Mouse (Mus musculus): ENCODE measurements around the gene Soga3.

The Soga3 gene

DNA sequence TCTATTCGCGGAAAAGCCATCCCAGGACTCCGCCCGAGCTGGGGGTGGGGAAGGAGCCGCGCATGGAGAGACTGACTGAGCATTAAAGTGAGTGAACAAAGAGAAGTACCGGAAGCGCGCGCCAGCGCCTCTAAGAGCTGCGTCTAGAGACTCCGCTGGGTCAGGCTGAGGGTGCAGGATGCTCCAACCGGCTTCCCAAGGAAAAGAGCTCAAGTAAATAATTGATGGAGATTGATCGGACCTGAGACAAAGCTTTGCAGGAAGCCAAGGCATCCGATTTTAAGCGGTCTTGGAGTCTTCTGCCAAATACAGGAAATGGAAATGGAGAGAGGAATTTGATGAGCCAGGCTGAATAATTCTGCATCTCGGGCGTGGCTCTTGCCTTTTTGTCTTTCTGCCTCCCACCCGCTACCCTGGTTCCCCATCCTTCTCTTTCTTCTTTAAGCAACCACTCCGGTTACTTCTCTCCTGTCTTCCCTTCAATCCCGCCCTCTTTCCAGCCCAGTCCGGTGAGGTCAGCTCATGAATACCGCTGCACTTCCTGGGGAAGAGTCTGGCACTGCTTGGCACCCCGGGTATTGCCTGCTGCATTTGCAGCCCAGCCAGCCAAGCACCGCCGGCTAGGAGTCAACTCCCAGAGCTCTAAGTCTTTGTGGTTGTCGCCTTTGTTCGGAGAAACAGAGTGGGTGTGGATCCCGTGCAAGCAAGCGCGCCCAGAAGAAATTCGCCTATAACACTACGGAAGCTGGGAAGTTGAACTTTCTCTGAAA is at the start of gene Soga3:
Soga3 (plus strand) TSS at position 274 of the 770 bp plus-strand sequence.
- DNase-seq = no peak

DNA sequence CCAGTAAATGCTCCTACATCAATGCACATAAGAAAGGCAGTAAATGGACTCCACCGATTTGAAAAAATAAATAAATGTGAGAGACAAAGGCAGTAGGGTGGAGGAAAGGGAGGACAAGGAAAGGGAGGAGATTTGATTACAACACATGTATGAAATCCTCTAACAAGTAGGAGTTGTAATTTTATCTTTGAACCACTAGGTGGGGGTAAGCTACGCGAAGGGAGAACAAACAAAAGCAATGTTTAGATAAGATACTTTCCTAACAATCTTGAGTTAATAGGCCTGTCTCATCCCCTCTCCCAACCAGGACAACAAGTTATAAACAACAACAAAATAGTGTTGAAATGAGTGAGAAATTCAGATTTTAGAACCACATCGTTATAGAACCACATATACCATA is 36.7 kb upstream of the Soga3 start:
- DNase-seq = no peak

DNA sequence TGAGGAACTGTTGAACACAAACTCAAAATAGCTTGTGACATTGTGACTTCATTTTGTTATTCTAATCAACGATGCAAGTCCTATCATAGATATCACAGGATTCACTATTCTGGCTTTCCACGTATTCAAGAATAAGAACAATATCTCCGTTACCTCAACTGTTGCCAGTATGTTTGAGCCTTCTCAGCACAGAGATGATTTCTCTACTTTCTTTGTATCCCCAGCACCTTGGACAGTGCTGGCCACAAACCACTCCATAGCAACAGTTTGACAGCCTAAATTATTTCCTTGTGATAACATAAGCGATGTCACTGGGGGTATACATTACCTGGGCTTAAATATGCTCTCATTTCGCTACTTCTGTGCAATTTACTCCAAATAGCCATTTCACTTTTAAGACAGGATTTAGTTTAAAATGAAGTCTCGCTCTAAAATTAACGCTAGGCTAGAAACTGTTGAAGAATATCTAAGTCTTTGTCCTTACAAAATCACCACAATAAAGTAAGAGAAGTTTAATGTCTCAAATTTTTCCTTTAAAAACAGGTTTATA is 1.0 kb upstream of the Soga3 start:
- DNase-seq = no peak

DNA sequence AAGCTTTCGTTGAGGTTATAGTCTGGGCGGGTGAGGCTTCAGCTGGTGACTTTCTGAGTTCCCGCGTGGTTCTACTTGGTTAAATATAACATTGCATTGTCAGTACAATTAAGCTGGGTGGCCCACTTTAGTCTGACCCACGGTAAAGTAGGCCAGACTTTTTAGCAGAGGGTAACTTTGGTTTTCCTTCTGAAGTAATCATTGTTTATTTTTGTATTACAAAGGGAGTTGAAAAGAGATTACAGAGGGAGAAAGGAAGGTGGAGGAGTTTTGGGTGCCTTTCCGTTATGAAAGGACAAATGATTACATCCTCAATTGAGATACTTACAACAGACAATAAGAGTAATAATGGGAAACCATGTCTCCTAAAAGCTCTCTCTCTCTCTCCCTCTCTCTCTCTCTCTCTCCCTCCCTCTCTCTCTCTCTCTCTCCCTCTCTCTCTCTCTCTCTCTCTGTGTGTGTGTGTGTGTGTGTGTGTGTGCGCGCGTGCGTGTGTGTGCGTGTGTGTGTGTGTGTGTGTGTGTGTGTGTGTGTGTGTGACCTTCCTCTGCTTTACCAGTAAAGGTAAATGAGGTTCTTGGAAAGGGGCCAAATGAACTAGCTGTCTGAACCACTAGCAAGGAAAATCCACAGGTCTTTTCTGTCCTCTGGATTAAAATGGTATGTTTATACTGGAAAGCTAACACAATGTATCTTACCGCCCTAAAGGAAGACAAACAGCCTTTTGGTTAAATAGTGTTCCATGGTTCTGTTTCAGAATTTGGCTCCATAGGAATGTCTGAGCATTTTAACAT is 1.2 kb downstream of the Soga3 start:
- DNase-seq = no peak

DNA sequence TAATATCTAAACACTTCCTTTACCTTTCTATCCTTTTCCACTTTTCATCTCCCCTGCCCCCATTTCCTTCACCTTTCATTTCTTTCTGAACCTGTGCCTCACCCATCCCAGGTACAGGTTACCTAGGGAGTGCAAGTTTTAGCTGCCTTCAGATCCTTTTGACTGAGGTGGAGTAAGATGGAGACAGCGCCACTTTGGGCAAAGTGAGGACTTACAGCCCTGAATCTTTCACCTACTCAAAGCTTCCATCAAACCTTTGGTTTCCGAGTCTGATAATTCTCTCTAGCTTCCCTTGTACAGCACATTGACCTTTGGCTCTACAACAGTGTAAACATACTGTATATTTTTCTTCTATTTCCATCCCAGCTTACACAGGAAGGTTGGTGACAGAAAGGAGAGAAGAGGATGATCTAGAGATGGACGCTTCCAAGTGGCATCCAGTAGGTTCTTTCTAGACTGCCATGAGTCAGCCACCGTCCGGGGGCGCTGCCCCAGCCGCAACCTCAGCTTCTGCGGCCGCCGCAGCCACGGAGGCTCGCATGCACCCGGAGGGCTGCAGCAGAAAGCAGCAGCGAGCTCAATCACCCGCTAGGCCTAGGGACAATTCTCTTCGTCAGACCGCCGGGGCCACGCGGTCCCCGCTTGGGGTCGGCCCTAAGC is 2.7 kb downstream of the Soga3 start:
- DNase-seq = no peak

DNA sequence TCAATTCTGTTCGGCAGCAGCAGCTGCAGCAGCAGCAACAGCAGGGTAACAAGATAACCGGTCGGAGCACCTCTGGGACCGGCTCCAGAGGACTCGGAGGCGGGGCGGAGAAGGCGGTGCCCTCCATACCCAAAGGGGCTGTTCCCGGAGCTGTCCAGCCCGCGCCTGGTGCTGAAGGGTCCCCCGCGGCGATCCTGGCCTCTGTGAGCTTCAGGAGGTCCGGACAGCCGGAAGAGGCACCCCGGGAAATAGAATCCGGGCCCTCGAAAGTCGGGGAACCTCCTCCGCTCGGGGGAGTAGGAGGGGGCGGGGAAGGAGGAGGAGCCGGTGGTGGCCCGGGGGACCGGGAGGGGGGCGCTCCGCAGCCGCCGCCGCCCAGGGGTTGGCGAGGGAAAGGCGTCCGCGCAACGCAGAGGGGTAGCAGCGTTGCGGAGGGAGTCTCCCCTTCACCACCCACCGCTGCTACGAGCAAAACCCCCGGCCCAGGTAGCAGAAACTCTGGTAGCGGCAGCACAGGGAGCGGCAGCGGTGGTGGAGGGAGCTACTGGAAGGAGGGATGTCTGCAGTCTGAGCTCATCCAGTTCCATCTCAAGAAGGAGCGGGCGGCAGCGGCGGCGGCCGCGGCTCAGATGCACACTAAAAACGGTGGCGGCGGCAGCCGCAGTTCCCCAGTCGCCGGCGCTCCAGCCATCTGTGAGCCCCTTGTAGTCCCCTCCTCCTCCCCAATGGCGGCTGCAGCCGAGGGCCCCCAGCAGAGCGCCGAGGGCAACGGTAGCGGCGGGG is 3.4 kb downstream of the Soga3 start:
- peak in 1 of 2 experiments; percentile 4 for DNase-seq

DNA sequence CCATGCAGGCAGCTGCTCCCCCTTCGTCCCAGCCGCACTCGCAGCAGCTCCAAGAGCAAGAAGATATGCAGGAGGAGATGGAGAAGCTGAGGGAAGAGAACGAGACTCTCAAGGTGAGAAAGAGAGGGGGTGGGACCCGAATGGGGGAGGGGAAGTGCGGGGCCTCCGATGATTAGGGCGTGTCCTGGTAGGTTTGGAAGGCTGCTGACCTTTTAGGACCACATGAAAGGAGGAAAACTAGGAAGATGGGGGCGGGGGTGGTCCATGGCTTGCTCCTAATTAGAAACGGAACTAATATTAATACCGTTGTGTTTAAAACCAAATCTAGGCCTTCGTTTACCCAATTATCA is 4.0 kb downstream of the Soga3 start:
- DNase-seq = no peak

DNA sequence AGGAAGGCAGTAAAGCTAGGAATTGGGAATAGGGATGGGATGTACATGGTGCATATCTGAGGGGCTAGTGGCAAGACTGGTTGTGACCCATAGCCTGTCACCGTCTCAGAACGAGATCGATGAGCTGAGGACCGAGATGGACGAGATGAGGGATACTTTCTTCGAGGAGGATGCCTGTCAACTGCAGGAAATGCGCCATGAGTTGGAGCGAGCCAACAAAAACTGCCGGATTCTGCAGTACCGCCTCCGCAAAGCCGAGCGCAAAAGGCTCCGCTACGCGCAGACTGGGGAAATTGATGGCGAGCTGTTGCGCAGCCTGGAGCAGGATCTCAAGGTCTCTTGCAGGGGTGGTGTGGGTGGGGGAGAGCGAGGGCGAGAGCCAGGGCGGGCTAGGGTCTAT is 4.4 kb downstream of the Soga3 start:
- no peak for DNase-seq

DNA sequence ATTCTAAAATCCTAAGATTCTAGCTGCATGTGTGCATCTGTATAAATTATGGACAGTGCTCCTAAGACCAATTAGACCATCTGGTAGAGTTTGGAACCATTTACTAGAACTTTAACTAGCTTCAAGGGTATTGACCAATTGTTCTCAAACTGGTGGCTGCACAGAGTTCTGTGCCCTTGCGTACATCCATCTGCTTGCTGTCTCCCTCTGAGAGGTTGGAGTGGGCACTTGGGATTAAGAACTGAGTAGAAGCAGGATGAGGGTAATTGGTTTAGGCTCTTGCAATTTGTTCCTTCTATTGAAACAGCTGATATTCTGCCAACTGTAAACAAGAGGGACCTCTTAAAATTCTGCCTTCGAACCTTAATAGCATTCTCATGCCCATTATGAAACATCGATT is 11.7 kb downstream of the Soga3 start:
- no peak for DNase-seq

DNA sequence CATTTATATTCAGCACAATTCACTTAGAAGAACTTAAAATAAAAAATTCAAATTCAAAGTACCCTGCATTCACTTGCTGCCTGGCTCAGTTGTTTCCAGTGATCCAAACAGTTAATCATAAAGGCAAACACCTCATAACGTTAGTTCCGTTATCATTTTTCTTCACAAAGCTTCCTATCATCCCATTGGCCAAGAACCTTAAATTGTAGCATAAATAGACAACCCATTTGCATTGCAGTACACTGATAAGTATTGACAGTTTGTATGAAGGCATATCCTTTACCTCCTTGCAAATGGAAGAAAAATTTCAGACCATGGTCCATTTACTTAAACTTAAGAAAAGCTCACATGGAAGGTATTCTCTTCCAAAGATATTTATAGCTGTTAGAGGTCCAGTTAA is 18.0 kb downstream of the Soga3 start:
- no peak for DNase-seq

DNA sequence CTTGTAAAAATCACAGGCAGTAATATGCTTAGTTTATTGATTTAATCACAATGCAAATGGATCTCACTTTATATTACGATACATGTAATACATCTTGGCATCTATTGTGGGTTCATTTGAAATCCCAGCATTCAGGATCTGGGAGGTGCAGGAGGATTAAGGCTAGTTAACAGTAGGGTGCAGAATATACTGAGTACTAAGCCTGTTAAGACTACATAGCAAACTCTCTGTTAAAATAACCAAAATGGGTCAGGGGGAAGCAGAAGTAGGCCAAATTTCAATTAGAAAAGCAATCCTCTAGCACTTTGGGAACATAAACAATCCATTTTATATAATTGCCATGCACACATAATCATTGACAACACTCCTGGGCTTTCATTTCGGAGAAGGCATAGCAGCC is 30.1 kb downstream of the Soga3 start:
- DNase-seq = no peak

DNA sequence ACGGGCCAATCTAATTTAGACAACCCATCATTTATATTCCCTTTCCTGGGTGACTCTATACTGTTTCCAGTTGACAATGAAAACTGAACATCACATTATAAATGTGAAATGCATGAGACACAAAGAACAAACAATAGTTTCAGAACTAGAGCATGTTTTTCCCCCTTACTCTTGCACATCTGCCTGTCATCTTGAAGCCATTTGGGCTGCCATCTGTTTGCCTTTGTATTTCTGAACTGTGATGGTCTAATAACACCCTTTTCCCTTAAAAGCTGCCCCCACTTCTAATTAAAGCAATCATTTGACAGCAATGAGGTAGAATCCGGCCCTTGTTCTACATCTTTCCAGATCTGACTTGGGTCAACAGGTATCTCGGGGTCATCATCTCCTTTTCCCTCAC is 32.0 kb downstream of the Soga3 start:
- no peak for DNase-seq

DNA sequence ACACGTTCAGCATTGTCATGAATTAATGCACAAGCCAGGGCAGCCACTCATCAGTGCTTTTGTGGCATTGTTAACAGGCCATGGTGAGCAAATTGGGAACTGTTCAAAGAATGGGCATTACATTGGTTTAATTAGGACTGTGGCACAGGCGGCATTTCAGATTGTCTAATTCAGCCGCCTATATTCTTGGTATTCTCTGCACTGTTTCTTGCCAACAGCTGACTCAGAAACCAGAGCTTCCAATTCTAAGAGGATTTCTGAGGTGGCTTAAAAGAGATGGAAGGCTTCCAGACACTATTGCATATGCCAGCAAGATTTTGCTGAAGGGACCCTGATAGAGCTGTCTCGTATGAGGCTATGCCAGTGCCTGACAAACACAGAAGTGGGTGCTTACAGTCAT is 33.2 kb downstream of the Soga3 start:
- DNase-seq = no peak

DNA sequence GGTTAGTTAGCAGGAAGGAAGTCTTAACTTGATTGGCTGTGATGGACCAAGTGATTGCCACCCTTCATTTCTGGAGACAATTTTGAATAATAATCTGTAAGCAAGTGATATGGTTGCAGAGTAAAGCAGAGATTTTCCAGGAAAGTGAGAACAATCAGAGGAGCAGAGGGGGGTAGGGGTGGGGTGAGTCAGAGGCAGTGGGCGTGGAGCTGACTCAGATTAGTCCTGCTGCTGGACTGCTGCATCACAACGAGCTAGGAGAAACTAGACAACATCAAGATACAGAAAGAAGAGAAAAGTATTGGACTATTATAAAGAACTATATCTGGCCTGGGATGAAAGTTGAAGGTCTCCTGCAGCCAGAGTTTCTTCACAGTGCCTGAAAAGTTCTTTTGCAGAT is 34.4 kb downstream of the Soga3 start:
- DNase-seq = no peak

DNA sequence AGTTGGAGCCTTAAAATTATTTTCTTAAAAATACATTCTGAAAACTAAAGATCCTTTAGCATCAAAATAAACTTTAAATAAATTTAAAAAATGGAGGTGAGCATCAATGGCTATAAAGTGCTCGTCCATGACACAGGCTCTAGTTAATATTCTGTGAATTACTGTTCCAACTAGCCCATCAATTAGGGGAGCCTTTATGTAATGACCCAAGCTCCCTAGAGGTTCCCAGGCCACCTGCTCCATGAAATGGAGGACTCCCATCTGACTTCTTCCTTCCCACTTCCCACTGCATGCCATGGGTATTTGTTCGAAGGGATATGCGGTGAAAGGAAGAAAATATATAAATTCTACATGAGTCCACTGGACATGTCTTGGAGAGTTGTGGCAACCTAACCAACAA is 36.6 kb downstream of the Soga3 start:
- no peak for DNase-seq

DNA sequence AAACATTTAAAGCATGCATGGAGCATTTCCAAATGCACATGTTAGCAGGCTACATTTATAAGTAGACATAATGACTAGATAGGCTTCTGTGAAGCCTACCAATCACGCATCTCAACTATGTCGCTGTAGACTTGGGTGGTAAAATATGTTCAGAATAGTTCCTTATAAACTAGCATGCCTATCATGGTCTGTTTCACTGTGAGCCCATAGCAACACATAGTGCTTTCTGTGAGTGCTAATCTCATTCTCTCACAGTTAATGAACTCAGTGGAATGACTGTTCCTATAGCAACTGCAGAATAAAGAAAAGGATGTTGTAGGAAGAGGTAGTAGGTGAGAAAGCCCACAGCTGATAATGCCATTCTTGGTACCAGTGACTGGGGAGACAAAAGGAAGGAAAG is 37.4 kb downstream of the Soga3 start:
- DNase-seq = no peak

DNA sequence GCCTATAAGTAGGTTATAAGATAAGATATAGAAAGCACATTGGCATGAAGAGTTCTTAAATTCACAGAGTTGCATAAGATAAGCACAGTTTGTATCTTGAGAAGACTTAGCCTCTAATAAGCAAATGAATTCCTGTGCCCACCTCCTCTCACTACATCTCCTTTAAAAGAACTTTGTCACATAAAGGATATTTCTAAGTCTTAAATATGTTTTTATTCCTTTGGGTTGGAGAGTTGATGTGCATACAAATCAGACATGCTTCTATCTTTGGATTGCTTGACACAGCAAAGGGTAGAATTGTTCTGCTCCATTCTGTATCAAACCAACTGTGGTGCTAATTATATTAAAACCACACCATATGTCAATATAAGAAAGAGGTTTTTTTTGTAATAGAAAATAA is 50.1 kb downstream of the Soga3 start:
- no peak for DNase-seq

DNA sequence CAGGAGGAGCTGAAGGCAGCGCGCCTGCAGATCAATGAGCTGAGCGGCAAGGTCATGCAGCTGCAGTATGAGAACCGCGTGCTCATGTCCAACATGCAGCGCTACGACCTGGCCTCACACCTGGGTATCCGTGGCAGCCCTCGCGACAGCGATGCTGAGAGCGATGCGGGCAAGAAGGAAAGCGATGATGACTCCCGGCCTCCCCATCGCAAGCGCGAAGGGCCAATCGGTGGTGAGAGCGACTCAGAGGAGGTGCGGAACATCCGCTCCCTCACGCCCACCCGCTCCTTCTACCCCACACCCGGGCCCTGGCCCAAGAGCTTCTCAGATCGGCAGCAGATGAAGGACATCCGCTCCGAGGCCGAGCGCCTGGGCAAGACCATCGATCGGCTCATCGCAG is 53.2 kb downstream of the Soga3 start:
- no peak for DNase-seq

DNA sequence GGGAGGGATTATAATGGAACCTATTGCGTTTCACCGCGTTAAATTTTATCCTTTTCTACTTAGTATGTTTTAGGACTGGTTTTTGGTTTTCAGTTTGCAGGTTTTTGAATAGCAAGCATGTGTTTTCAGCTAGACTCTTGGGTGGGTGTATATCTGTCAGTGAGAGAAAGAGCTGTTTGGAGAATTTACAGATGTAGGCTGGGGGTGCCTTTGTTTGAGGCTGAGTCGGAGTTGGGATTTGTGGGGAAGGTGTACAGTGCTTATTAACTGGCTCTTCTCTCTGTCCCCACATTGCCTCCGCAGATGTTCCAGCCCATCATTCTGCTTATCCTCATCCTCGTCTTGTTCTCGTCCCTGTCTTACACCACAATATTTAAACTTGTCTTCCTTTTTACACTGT is 55.0 kb downstream of the Soga3 start, which contains the start of gene Gm49353:
Gm49353 (plus strand) TSS at position 313 of the 400 bp plus-strand sequence.
- no peak for DNase-seq

DNA sequence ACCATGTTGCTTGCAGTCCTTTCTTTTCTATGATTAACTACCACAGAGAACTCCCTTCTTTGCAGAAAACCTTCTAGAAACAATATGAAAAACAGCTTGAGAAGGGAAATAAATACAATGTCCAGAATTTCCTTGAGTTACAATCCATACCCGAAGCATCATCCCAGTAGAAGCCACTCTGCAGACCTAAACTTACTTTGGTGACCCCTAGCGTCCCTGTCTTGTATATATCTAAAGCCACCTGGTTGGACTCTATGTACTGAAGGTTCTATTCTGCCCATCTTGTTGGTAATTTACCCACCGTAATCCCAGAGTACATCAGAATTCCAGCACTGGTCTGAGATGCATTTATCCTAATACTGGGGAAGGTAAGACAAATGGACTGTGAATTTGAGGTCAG is 56.2 kb downstream of the Soga3 start:
- no peak for DNase-seq

DNA sequence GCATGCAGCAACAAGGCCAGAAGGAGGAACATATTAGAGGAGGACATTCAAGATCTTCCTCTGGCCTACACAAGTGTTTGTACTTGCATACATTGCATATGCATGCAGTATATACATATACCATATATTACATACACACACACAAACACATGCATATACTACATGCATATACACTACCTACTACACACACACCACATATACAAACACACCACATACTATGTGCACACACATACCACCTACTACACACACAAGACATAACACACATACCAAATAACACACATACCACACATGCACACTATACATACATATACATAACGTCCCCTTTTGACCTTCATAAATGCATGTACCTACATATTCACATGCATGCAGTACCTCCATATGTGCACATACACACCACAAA is 57.0 kb downstream of the Soga3 start:
- DNase-seq = no peak

DNA sequence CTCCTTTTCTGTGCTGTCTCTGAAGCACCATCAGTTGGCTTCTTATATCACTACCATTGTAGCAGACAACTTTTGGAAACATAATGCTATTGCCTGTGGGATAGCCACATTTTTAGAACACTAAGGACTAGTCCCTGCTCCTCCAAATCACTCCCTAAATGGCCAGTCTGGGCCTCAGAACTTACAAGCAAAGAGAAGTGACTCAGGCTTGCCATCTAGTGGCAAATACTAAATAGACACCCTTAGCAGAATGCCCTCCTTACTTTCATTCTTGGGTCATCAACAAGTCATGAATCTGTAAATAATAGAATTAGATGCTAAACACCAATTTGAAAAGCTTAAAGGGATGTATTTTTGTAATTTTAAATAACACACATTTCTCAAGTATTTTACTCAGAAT is 63.1 kb downstream of the Soga3 start:
- DNase-seq = no peak

DNA sequence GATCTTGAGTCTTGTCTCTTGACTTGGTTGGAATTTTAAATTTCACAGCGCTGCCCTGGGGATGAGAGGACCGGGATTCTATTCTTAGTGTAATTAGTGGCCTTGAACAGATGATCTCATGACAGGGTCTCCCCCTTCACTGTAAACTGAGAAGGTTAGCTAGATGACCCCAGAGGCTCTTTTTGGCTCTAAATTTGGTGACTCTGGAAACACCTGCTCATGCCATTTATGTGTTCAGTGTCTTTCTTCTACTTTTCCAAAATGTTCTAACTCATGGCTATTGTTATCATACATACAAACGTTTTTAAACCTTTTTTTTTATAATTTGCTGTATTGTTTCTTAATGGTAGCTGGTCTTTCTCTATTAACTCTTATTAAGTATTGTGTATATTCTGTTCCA is 65.1 kb downstream of the Soga3 start:
- DNase-seq = no peak
